Mouse (Mus musculus) heart, adult 2 months (tissue): ENCODE results near the gene Gnb1l. TPM values are rescaled to one million over a fixed set of nuclear protein-coding genes. Genes with fewer than 3 reads are reported as not detected.

Experiments used
- DNase-seq, 2 experiments: peaks; one replicate each; pipeline ENCODE4 v3.0.0; 2021
- H3K27ac ChIP-seq: fragments of 200-600 bp; 2 replicates; pipeline ENCODE4 v1.8.1; 2022
- H3K27me3 ChIP-seq: fragments of 200-500 bp; 2 replicates; pipeline ENCODE4 v1.6.1; 2012; ENCODE audit warnings: mild to moderate bottlenecking, low read length, inconsistent platforms, mixed read lengths; ENCODE audit not compliant: control insufficient read depth, insufficient read depth
- H3K36me3 ChIP-seq: fragments of 200-500 bp; 2 replicates; pipeline ENCODE4 v1.6.1; 2012; ENCODE audit warnings: low read length, inconsistent platforms; ENCODE audit not compliant: control insufficient read depth, insufficient read depth
- H3K4me1 ChIP-seq: fragments of 200-500 bp; 2 replicates; pipeline ENCODE4 v1.6.1; 2011; ENCODE audit warnings: low read length; ENCODE audit not compliant: control insufficient read depth, insufficient read depth
- H3K4me3 ChIP-seq: fragments of 200-600 bp; 2 replicates; pipeline ENCODE4 v1.8.1; 2022
- H3K79me2 ChIP-seq: fragments of 200-500 bp; replicated peaks from 2 replicates; pipeline ENCODE4 v1.6.1; 2012; ENCODE audit warnings: mild to moderate bottlenecking, inconsistent platforms, low read length, moderate library complexity, mixed read lengths; ENCODE audit not compliant: control insufficient read depth, insufficient read depth
- H3K9ac ChIP-seq: fragments of 200-500 bp; 2 replicates; pipeline ENCODE4 v1.6.1; 2012; ENCODE audit warnings: low read depth, mild to moderate bottlenecking, control low read depth, inconsistent platforms, low read length, mixed read lengths
- CTCF ChIP-seq: fragments of 200-600 bp; IDR thresholded peaks from 2 replicates; pipeline ENCODE4 v1.8.1; 2022; ENCODE audit warnings: antibody characterized with exemption, mild to moderate bottlenecking, moderate library complexity
- EP300 ChIP-seq: fragments of 200-500 bp; IDR thresholded peaks from 2 replicates; pipeline ENCODE4 v1.6.1; 2011; ENCODE audit warnings: low read depth, low read length, control low read depth; ENCODE audit not compliant: insufficient read depth
- POLR2A ChIP-seq: fragments of 200-500 bp; IDR thresholded peaks from 2 replicates; pipeline ENCODE4 v1.6.1; 2011; ENCODE audit warnings: mild to moderate bottlenecking, low read depth, low read length, control low read depth; ENCODE audit not compliant: insufficient read depth
- WGBS: fragments of 180-500 bp; shearing (Covaris S2); methylation state at CpG from one replicate; pipeline ENCODE4 v1.1.7; 2018; 5-methylcytosine and 5-hydroxymethylcytosine counted together
- intact Hi-C: fragments of 180-260 bp; cut with DNase I; formaldehyde crosslinking; loops from one replicate; pipeline ENCODE4 v1.15.1; 2025
- polyA plus RNA-seq: library from polyadenylated mRNA; depleted of rRNA; stranded (reverse); fragments of >200 nt; gene quantifications from 2 replicates; pipeline ENCODE4 v1.2.3, GENCODE M21; 2012
- total RNA-seq, 2 experiments: library from RNA; stranded (reverse); gene quantifications; 2 replicates each; pipeline ENCODE4 v1.2.3; 2021

The Gnb1l gene
- total and polyA plus RNA-seq, 3 experiments = 5.3 to 8.5 (median 7.4) TPM

- Histone ChIP-seq H3K36me3 (no peaks in the 10 kb centered on the region), H3K4me3 (no peak overlapping the region), H3K27ac (no peak overlapping the region), H3K4me1 (peaks cover 2% of the 10 kb centered on the region; the same call in 1 of the 2 replicates), H3K9ac (no peak overlapping the region), H3K79me2 (no peaks in the 10 kb centered on the region), H3K27me3 (peaks cover 27% of the 10 kb centered on the region)
- TF ChIP-seq POLR2A (no peak), EP300 (no peak), CTCF (0 out of 2 replicates have a peak, but pooled peaks have one; percentile 14)
- no peak for DNase-seq
- intact Hi-C loops = no loop called here
- WGBS = 42% methylated on average over 2 of the region's 2 CpGs
Measured at GRCm38 (mm10) chr16:18580389-18580788, 81.9 kb downstream of the Gnb1l start.

DNA sequence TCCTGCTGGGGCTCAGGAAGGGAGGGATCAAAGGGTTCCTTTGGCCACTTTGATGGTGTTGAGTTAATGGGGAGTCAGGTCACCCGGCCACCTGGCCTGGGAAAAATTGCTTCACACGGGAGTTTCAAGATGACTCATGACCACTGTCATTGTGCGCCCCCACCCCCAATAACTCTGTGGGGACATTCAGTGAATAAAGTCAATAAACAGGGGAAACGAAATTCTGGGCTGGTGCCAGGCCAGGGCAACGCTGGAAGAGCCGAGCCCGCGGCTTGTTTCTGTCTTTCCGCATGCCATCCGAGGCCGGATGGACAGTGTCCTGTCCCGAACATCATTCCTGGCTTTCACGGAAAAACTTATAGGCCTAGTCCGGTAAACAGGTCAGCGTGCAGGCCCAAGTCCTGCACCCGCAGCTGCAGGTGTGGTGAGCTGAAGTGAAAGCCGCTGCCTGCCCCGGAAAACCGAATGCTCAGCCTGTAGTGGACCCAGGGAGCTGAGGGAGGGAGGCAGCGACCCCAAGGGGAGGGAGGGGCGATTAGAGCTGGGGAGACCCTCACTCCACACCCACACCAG lies 82.6 kb downstream of the Gnb1l start:
- peaks cover 2% of the 10 kb centered on the region; the same call in 1 of the 2 replicates for H3K4me1 ChIP-seq
- intact Hi-C loops = no loop called here
- WGBS = 25% methylated on average over 21 of the region's 21 CpGs
- peak overlapping the region; percentile 32 for H3K4me3 ChIP-seq
- peak in 1 of 2 experiments; percentile 9 for DNase-seq
- TF ChIP-seq CTCF = no peak
- TF ChIP-seq POLR2A = no peak
- no peak for TF ChIP-seq EP300
- no peak overlapping the region for H3K27ac ChIP-seq
- peaks cover 28% of the 10 kb centered on the region for H3K27me3 ChIP-seq
- H3K79me2 ChIP-seq = no peaks in the 10 kb centered on the region
- H3K9ac ChIP-seq = no peak overlapping the region
- H3K36me3 ChIP-seq = no peaks in the 10 kb centered on the region

DNA sequence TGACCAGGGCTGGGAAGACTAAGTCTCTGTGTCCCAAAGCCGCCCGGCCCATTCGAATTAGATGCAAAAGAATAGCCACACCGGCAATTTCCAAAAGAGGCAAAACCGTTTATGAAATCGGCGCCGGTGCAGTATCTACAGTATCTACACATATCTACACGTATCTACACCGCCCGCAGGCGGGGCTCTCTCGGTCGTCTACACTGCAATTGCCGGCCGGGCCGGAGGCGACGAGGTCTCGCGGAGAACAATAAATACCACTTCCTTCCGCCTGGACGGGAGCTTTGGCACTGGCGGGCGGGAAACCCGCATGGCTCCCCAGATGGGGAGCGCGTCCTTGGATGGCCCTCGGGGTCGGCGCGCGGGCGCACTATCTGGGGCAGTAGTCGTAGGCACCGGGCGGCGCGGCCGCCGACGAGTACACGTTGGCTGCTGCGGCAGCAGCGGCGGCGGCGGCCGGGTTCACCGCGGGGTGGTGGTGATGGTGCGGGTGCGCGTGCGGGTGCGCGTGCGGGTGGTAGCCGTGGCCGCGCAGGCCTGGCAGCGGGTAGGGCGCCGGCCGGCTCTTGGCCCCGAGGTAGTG lies 83.2 kb downstream of the Gnb1l start:
- Histone ChIP-seq H3K9ac (peak overlapping the region; percentile 36; the same call in 1 of the 2 replicates), H3K27me3 (peaks cover 32% of the 10 kb centered on the region), H3K4me3 (peak overlapping the region; percentile 32), H3K79me2 (no peaks in the 10 kb centered on the region), H3K36me3 (no peaks in the 10 kb centered on the region), H3K4me1 (peaks cover 2% of the 10 kb centered on the region; the same call in 1 of the 2 replicates), H3K27ac (no peak overlapping the region)
- DNase-seq = peak in 1 of 2 experiments; percentile 12
- WGBS = 2% methylated on average over 65 of the region's 66 CpGs
- TF ChIP-seq EP300 = no peak
- TF ChIP-seq CTCF = no peak
- TF ChIP-seq POLR2A = no peak
- intact Hi-C loops = no loop called here

- DNase-seq = no peak
- intact Hi-C loops = no loop called here
- Histone ChIP-seq H3K36me3 (no peaks in the 10 kb centered on the region), H3K27me3 (peaks cover 32% of the 10 kb centered on the region), H3K79me2 (no peaks in the 10 kb centered on the region), H3K4me1 (peaks cover 2% of the 10 kb centered on the region; the same call in 1 of the 2 replicates), H3K9ac (no peak overlapping the region), H3K4me3 (peak overlapping the region; percentile 32), H3K27ac (no peak overlapping the region)
- 6% methylated on average over 67 of the region's 67 CpGs for WGBS
- TF ChIP-seq CTCF (no peak), EP300 (no peak), POLR2A (no peak)
Measured at GRCm38 (mm10) chr16:18582426-18583148, 84.1 kb downstream of the Gnb1l start.

- Histone ChIP-seq H3K36me3 (no peaks in the 10 kb centered on the region), H3K27me3 (peaks cover 36% of the 10 kb centered on the region), H3K9ac (no peak overlapping the region), H3K4me1 (peaks cover 2% of the 10 kb centered on the region; the same call in 1 of the 2 replicates), H3K79me2 (no peaks in the 10 kb centered on the region), H3K27ac (no peak overlapping the region), H3K4me3 (no peak overlapping the region)
- WGBS = 56% methylated on average over 10 of the region's 10 CpGs
- no peak for DNase-seq
- intact Hi-C loops = no loop called here
- TF ChIP-seq CTCF = no peak
- TF ChIP-seq POLR2A = no peak
- no peak for TF ChIP-seq EP300
Measured at GRCm38 (mm10) chr16:18583169-18583568, 84.7 kb downstream of the Gnb1l start.
